Mouse (Mus musculus) frontal cortex, postnatal 14 days (tissue): ENCODE results near the gene Psmb3.
"Not testable (repeated sequence)": the region's sequence is repeated elsewhere in the genome, so short reads cannot be mapped to it uniquely, and the experiment has no call there.

Source experiments
- DNase-seq, 2 experiments: peaks; one replicate each; pipeline ENCODE4 v3.0.0; 2022; ENCODE audit warnings: low spot score in 2 of 2

Gene Psmb3

DNA sequence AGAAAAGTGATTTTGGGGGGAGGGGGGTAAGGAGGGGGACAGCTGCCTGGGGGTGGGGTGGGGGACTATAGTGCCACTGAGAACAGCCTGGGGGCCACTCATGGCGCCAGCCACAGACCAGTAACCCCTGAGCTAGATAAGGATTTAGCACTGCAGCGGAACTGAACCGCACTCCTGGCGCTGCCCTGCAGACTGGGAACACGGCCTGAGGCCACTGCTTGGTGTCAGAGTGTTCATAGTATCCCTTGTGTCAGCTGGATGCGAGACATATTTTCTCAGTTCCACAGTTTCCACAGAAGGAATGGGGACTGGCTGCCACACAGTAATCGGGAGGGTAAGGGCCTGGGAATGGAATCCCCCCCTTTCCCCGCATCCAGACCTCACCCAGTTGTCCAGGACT, 12.8 kb downstream of the Psmb3 start:
- no peak for DNase-seq

DNA sequence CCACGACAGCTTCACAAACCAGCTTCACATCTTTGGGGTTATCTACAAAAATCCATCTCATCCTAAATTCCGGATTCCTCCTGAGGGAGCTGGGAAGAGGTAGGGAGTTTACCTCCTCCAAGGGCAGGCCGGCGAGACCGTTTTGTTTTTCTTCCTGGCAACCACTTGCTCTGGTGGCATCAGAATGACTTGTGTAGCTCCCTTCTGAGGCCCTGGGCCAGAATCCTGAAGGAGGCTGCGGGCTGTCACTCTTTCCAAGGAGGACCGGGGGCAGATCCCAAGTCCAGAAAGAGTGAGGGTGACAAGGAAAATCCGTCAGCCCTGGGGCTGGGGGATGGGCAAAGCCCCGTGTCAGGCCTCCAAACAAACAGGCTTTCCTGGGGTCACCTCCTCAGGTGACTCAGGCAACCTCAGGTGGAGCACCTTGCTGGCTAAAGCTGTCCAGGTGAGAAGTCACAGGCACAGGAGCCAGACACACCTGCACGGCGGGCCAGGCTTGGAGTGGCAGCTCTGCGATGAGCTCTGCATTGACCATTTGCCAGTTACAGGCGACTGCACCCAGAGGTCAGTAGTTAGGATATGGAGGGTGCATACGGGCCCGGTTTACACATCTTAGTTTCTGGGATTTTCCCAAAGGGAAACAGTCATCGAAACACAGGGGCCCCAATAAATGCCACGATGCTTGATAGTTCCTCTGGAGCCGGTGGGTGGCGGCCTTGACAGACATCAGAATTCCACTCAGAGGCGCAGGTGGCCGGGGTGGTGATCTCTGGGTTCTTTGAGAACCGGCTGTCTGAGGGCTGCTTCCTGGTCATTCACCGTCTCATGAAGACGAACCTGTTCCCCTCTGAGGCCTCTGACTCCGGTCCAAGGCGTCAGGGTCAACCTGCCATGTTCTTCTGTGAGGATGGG, 14.4 kb downstream of the Psmb3 start:
- no peak for DNase-seq

DNA sequence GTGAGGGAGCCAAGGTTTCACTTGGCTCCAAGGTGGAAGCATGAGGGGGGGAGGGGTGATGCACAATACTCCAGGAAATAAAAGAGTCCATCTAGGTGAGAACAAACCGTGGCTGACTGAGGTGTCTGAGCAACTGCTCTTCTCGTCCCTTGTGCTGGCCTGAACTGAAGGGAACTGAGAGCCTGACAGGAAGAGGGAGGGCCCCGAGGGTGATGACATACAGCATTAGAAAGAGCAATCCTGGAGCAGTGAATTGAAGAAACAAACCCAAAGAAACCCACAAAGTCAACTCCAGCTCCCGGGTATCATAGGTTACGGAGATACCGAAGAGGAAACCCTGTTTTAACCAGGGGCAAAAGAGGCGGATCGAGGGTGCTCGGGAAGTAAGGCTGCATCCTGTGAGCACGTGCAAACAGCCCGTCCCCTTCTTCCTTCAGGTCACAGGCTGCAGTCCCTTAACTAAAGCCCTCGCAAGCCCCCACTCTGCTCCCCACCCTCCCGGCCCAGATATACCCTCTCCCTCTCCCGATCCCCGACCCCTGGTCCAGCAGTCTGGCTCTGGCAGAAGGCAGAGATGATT, 15.2 kb downstream of the Psmb3 start:
- DNase-seq, result no peak

DNA sequence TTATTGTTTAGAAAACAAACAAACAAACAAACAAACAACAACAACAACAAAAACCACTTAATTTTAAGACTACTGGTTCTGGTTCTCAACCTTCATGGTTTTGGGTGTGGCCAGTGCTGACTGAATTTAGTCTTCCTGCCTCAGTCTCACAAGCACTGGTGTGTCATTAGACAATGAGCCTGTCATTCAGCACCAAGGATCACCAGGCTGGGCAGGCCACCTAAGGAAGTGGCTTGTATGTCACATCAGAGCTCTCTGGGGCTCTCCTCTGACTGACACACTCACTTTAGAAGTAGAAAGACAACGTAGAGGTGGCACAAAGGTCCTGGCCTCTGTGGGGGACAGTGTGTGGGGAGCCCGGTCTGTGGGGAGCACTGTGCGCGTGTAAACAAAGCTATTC, 15.8 kb downstream of the Psmb3 start:
- DNase-seq, result no peak

DNA sequence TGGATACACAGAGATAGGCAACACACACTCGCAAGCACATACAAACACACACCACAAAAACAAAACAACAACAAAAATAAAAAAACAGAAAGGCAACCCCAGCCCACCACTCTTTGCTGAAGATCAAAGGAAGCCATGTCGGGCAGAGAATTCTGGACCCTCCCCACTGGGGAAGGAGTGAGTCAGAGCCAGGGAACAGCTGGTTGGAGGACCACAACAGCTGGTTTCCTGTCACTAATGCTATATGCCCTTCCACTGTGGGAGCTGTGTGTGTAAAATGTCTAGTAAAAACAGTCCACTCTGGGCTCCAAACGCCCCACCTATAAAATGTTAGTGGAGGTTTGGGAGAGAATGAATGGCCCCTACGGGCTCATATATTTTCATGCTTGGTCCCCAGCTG, 18.1 kb downstream of the Psmb3 start:
- DNase-seq, result no peak

DNA sequence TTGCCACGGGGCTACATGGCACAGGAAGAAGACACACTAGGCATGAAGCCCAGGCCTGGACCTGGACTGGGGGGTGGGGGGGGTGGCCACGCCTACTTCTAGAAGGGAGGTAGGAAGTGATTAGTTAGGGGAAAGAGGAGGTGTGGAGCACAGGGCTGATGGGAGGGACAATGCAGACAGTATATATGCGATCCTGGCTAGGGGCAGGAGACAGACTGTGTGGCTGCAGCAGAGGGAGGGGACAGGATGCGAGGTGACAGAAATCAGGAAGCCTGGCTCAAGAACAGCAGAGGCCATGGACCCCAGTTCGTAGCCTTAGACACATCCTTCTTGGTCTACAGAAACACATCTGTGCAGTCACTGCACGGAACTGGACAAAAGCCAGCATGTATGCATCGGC, 20.5 kb downstream of the Psmb3 start:
- DNase-seq, result no peak

DNA sequence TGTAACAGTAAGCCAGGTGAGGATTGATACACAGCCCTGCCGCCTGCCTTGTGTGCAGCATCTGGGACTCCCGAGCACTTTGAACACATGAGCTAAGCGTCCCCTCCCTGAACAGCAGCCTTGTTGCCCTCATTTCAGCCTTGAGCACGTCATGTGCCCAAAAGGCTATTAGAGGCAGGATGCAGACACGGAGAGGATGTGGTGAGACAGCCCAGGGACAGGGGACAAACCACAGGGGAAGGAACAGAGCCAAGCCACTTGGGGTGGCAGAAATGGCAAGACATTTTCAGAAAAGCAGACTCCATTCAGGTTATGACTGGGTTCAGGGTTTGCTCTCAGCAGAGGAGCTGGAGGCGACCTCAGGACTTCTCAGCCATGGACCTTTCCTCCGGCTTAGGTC, 25.1 kb downstream of the Psmb3 start:
- DNase-seq, result no peak

DNA sequence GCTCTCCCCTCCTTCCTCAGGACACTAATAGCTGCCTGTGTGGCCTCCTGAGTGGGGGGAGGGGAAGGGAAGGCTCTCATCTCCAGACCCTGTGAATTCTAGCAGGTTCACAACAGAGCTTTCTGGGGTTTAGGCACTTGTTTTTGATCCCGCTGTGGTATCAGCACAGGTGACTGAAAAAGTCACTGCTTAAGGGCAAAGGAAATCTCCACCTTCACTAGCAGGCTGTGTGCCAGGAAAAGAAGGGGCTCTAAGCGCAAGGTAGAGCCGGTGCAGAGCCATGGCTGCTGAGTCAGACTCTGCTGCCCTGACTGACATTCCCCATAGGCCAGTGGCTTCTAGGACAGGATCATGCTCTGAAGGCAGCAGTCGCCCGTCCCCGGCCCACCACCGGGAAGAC, 25.5 kb downstream of the Psmb3 start:
- no peak for DNase-seq

DNA sequence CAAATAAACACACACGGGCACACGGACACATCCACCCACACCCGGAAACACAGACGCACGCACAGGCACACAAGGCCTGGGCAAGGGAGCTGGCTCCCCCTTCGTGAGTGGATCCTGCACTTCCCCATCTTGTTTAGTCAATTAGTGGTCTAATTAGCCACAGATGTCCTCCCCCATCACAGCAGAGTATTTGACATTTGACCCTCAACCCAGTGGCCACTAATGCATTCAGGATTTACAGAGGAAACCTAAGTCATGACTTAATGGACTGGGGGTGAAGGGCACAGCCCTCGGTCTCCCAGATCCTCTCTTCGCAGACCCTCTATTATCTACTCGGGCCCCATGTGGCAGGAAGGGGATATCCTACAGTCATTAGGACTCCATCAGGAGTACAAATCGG, 30.5 kb downstream of the Psmb3 start:
- DNase-seq, result no peak

DNA sequence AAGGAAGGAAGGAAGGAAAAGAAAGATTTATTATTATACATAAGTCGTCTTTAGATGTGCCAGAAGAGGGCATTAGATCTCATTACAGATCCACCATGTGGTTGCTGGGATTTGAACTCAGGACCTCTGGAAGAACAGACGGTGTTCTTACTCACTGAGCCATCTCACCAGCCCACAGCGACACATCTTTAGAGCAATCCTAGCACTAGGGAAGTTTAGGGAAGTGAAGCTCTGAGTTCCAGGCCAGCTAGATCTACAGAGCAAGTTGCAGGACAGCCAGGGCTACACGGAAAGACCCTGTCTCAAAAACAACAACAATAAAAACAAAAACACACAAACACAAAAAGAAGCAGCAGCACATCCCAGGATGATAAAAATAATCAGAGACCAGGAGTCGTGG, 31.6 kb downstream of the Psmb3 start:
- DNase-seq, result not testable (repeated sequence)

DNA sequence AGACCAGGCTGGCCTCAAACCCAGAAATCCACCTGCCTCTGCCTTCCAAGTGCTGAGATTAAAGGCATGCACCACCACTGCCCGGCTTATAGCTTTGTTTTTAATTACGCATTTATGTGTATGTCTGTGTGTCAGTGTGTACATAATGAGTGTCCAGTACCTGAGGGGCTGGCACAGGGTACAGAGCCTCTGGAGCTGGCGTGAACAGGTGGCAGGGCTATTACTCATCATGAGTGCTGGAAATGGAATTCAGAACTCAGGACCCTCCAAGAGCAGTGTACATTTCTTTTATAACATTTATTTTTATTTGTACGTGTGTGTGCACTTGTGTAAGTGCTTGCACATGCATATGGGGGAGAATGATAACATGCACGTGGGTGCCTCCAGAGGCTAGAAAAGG, 33.4 kb downstream of the Psmb3 start:
- DNase-seq, result no peak

DNA sequence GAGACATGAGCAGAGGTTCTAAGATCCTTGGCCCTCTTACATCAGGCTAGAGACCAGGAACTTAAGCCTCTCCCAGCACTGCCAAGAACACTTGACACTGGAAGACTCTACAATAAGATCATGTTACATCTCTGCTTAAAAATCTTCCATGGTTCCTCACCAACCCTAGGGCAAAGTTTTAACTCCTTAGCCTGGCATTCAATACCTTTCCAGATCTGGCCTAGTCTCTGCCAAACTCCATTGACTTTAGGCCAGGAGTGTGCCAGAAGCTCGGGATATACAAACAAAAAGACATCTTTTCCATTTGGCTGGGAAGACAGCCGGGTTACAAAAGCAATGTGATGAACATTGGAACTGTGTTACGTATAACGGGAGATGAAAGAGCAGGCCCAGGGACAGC, 34.4 kb downstream of the Psmb3 start:
- DNase-seq, result no peak

DNA sequence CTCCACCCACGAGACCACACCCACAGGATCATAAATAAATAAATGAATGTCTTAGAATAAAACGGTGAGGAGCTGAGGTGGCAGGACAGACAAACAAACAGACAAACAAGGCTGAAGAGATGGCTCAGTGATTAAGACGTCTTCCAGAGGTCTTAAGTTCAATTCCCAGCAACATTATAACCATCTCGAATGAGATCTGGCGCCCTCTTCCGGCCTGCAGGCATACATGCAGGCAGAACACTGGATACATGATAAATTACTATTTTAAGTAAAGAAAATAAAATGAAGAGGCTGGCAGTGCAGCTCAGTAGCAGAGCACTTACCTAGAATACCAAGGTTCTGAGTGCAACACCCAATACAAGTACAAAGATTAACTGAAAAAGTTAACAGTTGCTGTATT, 35.5 kb downstream of the Psmb3 start:
- no peak for DNase-seq

DNA sequence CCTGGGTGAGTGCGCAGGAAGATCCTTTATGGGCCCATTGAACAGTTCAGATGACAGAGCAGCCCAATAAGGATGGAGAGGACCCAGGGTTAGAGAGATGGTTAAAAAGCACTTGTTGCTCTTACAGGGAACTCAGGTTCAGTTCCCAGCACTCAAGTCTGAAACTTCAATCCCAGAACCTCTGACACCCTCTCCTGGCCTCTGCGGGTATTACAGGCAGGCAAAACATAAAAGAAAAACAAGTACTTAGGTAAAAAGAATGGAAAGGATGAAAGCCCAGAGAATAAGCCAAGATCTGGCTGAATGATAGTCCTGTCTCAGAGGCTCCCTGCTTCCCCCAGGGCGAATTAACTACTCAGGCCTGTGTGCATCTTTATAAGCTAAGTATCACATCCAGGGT, 36.0 kb downstream of the Psmb3 start:
- DNase-seq, result no peak

DNA sequence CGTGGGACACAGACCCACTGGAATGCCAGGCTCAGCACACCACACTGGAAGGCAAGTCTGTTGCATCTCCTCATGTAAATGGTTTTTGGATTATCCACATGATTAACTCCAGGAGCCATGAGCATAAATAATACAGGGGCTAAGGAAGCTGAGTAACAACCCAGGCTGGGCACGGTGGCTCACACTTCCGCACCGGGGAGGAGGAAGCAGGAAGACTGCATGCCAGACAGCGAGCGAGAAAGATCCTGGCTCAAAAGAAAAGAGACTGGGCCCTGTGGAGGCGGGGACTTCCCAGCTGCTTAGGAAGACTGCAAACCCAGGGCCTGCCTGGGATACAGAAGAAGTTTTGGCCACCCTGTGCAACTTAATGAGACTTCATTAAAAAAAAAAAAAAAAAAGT, 37.0 kb downstream of the Psmb3 start:
- no peak for DNase-seq

DNA sequence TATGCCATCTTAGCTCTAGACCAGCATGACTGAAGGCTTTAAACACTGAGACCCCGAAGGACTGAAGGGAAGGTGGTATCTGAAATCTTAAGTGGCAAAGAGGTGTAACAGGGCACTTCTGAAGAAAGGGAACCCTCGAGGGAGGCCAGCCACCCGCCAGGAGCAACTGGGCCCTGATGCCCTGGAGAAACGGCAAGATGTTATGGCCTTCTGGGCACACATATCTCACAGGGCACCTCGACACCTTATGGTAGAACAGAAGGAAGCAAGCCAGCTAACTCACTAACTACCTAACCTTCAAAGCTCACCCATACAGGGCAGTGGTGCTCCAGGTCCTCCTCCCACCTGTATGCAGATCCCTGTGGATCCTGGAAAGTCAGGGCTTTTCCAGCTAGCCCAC, 39.0 kb downstream of the Psmb3 start:
- no peak for DNase-seq

DNA sequence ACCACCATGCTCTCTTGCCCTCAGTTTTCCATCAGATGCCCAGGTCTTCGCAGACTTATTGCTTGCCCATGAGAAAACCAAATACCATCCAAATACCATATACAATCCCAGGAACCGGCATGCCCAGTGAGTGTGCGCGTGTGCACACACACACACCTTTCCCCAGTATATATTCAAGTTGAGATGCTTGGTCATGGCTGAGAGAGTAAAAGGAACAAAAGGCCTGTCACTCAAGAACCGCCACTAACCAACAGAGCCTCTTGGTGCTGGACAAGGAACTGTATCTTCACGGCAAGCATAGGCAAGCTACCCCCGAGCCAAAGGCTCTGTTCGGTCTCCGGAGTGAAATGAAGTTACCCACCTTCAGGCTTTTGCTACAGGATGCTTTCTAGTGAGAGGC, 39.4 kb downstream of the Psmb3 start:
- no peak for DNase-seq

DNA sequence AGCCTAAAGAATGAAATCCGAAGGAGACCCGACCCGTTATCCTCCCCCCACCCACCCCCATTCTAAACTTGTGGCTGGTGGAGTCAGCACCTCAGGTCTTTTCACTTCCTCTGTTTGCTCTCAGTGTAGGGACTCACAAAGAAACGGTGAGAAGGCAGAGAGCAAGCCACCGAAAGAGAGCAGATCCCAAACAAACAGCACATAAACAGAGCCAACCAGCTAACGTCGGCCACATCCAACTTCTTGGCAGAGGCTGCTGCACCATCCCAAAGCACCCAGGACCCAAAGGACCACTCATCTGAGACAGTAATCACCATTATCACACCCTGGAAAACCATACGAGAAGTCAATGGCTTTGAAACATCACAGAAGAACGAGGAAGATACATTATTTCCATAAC, 40.2 kb downstream of the Psmb3 start:
- no peak for DNase-seq

DNA sequence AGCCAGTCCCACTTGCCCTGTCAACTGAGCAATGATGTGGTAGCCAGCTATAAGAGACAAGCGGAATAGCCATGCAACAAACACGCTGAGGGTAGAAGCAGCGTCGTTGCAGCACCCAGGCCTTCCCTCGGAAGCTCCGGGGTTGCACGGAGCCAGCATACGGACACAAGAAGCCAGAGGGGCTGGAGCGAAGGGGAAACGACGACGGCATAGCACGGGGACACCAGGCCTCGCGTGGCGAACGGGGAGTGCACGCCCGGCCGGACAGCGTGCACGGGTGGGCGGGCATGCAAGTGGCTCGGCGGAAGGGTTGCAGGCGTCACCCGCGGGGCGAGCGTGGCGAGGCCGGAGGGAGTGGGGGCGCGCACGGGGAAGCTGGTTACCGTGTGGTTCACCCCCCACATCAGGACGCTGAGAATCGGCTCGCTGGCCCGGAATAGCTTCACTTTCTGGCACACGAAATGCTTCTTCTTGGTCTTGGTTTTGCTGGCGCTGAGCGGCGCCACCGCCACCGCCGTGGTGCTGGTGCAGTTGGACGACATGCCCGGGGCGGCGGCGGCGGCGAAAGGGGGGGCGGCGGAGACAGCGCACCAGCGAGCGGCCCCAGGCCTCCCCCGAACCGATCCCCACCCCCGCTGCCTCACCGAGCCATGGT, 41.0 kb downstream of the Psmb3 start, which contains the start of gene Pip4k2b:
Pip4k2b (minus strand) TSS at position 642 of the 655 bp plus-strand sequence.
- DNase-seq, result peak; percentile 47 to 53

DNA sequence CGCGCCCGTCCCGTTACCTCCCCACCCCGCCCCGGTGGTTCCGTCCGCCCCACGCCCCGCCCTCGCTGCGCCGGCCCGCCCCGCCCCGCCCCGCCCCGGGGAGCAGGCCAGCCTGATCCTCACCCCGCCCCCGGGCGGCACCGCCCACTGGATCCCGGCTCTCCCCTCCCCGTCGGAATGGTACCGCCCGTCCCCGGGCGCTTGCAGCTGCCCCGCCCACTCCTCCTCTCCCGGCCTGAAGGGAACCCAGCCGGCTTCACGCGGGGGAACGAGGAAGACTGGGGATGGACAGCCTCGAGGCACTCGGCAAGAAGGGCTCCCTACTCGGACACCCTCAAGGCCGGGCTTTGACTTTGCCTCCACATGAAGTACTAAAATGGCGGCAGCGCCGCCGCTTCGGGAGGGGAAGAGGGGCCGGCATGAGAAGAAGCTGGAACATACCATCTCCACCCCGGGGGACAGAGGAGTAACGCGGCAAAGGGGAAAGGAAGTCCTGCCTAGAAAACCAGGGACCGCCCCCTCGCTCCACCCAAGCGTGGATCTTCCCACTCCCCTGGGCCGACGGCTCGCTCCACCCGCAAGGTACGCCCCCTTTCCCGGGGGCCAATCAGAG, 41.6 kb downstream of the Psmb3 start:
- peak; percentile 96 to 98 for DNase-seq

DNA sequence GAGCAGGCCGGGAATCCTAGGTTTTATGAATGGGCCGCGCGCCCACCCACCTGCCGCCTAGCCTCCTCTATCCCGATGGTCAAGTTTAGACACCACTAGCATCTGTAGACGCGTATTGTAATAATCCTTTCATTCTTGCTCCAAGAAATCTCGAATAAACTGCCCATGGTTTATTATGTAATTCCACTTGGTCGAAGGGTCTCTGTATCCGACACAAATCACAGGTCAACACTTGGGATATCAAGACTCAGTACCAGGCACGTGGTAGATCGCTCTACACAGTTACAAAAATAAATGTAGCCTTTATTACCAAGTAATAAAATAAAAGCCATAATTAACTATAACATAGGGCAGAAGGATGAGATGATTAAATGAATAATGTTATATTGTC, 42.1 kb downstream of the Psmb3 start:
- no peak for DNase-seq

DNA sequence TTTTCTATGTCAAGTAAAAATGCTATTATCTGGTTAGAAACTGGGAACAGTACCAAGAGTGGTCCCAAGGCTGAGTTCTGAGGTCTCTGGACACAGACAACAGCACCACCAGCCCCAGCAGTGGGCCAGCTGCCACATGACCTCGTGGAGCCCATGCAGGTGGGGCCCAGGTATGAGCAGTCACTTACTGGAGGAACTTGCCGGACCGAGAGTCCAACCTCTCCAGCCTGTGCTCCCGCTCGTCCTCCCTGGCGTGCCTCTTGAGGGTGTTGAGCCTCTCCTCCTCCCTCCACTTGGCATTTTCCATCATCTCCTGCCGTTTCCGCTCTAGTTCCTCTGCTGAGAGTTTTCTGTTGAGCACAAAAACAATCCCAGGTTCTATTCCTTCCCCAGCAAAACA, 44.6 kb downstream of the Psmb3 start:
- no peak for DNase-seq

DNA sequence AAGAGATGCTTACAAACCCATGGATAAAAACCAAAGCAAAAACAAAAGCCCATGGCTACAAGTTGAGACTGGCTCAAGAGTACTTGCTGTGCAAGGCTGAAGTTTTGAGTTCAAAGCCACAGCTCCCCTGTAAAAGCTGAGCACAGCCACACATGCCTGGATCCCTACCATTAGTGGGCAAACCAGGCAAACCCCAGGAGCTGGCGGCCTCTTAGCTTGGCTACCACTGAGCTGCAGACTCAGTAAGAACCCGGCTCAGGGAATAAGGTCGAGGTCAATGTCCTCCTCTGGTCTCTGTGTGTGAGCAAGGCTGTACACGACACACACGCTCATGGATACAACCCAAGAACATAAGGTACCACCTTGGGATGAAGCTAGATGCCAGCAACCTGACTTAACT, 45.3 kb downstream of the Psmb3 start:
- no peak for DNase-seq
